Mouse (Mus musculus) olfactory bulb, adult 2 months (tissue): Measurements from ENCODE around the gene Kcns1.

Source experiments
- CTCF ChIP-seq: fragments of 200-500 bp; IDR thresholded peaks from 2 replicates; pipeline ENCODE4 v1.5.1; 2012; ENCODE audit warnings: low read depth, mild to moderate bottlenecking, low read length, moderate library complexity; ENCODE audit not compliant: insufficient read depth
- POLR2A ChIP-seq: fragments of 200-500 bp; IDR thresholded peaks from 2 replicates; pipeline ENCODE4 v1.6.1; 2012; ENCODE audit warnings: mild to moderate bottlenecking, low read depth, low read length, moderate library complexity; ENCODE audit not compliant: insufficient read depth

GRCm38 (mm10) chr2:164144025-164144424, 26.9 kb downstream of the Kcns1 start:
- TF ChIP-seq POLR2A (no peak), CTCF (no peak)
